Mouse (Mus musculus) liver, adult 2 months (tissue): Measurements from ENCODE around the gene Mycbp2. TPM values are rescaled to one million over a fixed set of nuclear protein-coding genes. Genes with fewer than 3 reads are reported as not detected.

Experiments used
- DNase-seq: peaks from one replicate; pipeline ENCODE4 v3.0.0-alpha.2; 2011; ENCODE audit warnings: low read depth, low spot score; ENCODE audit errors: extremely low read depth
- H3K27ac ChIP-seq: fragments of 200-500 bp; replicated peaks from 2 replicates; pipeline ENCODE4 v1.5.1; 2012; ENCODE audit warnings: low read depth, mild to moderate bottlenecking, control low read depth, inconsistent platforms, low read length; ENCODE audit not compliant: insufficient read depth
- H3K27me3 ChIP-seq: fragments of 200-500 bp; 2 replicates; pipeline ENCODE4 v1.6.1; 2012; ENCODE audit warnings: mild to moderate bottlenecking, moderate library complexity, low read length, inconsistent platforms; ENCODE audit not compliant: control insufficient read depth, insufficient read depth
- H3K36me3 ChIP-seq: fragments of 200-500 bp; 2 replicates; pipeline ENCODE4 v1.6.1; 2012; ENCODE audit warnings: low read length, inconsistent platforms; ENCODE audit not compliant: control insufficient read depth, insufficient read depth
- H3K4me1 ChIP-seq: fragments of 200-500 bp; 2 replicates; pipeline ENCODE4 v1.6.1; 2011; ENCODE audit warnings: low read length; ENCODE audit not compliant: control insufficient read depth, insufficient read depth
- H3K4me3 ChIP-seq: fragments of 200-500 bp; 2 replicates; pipeline ENCODE4 v1.5.1; 2011; ENCODE audit warnings: low read depth, mild to moderate bottlenecking, control low read depth, low read length, moderate library complexity; ENCODE audit not compliant: insufficient read depth
- H3K79me2 ChIP-seq: fragments of 200-500 bp; 2 replicates; pipeline ENCODE4 v1.6.1; 2012; ENCODE audit warnings: inconsistent platforms, mild to moderate bottlenecking, low read length, moderate library complexity; ENCODE audit not compliant: control insufficient read depth, insufficient read depth
- H3K9ac ChIP-seq: fragments of 200-500 bp; 2 replicates; pipeline ENCODE4 v1.6.1; 2012; ENCODE audit warnings: low read depth, mild to moderate bottlenecking, control low read depth, inconsistent platforms, low read length
- CTCF ChIP-seq: fragments of 200-500 bp; IDR thresholded peaks from 2 replicates; pipeline ENCODE4 v1.5.1; 2011; ENCODE audit warnings: low read depth, low read length, control low read depth
- POLR2A ChIP-seq: fragments of 200-500 bp; IDR thresholded peaks from 2 replicates; pipeline ENCODE4 v1.6.1; 2011; ENCODE audit warnings: low read length, control low read depth; ENCODE audit not compliant: insufficient read depth; ENCODE audit errors: extremely low read depth
- WGBS: fragments of 180-500 bp; shearing (Covaris S2); methylation state at CpG from one replicate; pipeline ENCODE4 v1.1.7; 2018; 5-methylcytosine and 5-hydroxymethylcytosine counted together
- polyA plus RNA-seq: library from polyadenylated mRNA; depleted of rRNA; stranded (reverse); fragments of >200 nt; gene quantifications from 2 replicates; pipeline ENCODE4 v1.2.3, GENCODE M21; 2012
- total RNA-seq: library from RNA; depleted of rRNA; stranded (reverse); fragments of >200 nt; gene quantifications from 2 replicates; pipeline ENCODE4 v1.2.3, GENCODE M21; 2014

Mycbp2 gene
- total and polyA plus RNA-seq, 2 experiments = 5.2 to 14.0 TPM

DNA sequence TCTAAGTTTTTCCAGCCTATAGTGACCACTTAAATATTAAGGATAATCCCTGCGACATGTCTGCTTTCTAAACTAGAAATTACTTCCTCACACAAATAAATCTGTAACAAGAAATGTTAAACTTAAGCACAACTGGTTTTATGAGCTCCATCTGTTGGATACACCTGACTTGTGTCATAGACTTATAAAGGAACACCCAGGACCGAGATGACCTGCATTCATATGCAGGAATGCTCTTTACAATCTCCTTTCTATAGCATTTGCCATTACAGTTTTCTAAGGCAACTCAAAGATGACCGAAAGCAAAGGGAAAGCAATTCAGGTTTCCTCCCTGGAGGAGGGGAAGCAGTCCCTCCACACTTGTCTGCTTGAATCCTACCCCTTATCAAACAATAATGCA is 253.4 kb downstream of the Mycbp2 start:
- Histone ChIP-seq H3K9ac (no peak overlapping the region), H3K4me1 (peaks cover 8% of the 10 kb centered on the region), H3K4me3 (no peak overlapping the region), H3K79me2 (peaks cover 44% of the 10 kb centered on the region; the same call in 1 of the 2 replicates), H3K27ac (no peak overlapping the region), H3K27me3 (no peaks in the 10 kb centered on the region), H3K36me3 (peaks cover 33% of the 10 kb centered on the region)
- TF ChIP-seq CTCF (no peak), POLR2A (no peak)
- WGBS = 91% methylated on average over 3 of the region's 3 CpGs
- no peak for DNase-seq

DNA sequence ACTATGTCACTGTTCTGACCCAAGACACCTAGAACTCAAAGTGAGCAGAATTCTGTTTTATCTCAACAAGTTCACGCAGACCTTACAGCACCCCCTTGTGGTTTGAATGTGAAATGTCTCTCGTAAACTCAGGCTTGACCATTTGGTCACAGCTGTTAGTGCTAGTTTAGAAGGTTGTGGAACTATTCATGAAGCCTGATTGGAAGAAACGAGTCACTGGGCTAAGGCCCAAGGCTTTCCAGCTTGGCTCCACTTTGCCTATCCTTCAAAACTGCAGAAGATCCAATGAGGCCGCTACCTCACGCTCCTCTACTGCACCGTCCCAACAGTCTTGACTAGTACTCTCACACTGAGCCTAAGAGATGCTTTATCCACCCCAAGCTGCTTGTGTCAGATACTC is 258.0 kb downstream of the Mycbp2 start:
- H3K27ac ChIP-seq = no peak overlapping the region
- H3K79me2 ChIP-seq = peaks cover 31% of the 10 kb centered on the region; the same call in 1 of the 2 replicates
- H3K36me3 ChIP-seq = peaks cover 46% of the 10 kb centered on the region
- no peak overlapping the region for H3K4me3 ChIP-seq
- H3K27me3 ChIP-seq = no peaks in the 10 kb centered on the region
- H3K9ac ChIP-seq = no peak overlapping the region
- 59% methylated on average over 6 of the region's 6 CpGs for WGBS
- TF ChIP-seq CTCF (peak; percentile 26), POLR2A (no peak)
- H3K4me1 ChIP-seq = no peaks in the 10 kb centered on the region; the same call in 1 of the 2 replicates
- DNase-seq = peak; percentile 69

DNA sequence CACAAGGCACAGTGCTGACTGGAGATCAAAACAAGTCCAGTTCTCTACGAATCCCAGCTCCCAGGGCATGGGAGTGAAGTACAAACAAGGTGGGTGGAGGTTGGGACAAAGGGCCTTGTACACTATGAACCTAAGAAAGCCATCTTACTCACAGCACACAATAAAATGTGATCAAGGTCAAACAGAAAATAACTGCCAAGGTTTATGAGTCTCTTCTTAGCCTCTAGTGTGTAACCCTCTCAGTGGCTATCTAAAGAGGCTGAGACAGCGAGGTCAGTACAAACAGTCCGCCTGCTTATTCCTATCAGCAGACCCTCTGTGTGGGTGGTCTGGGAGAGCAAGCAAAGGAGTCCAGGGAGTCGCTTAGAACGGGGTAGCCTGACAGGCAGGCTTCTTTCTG is 258.8 kb downstream of the Mycbp2 start:
- WGBS = 66% methylated on average over 5 of the region's 5 CpGs
- H3K79me2 ChIP-seq = peaks cover 25% of the 10 kb centered on the region; the same call in 1 of the 2 replicates
- H3K4me1 ChIP-seq = peaks cover 2% of the 10 kb centered on the region
- H3K27me3 ChIP-seq = no peaks in the 10 kb centered on the region
- no peak overlapping the region for H3K27ac ChIP-seq
- H3K36me3 ChIP-seq = peaks cover 45% of the 10 kb centered on the region
- no peak overlapping the region for H3K4me3 ChIP-seq
- no peak for TF ChIP-seq CTCF
- no peak for TF ChIP-seq POLR2A
- DNase-seq = no peak
- H3K9ac ChIP-seq = no peak overlapping the region

DNA sequence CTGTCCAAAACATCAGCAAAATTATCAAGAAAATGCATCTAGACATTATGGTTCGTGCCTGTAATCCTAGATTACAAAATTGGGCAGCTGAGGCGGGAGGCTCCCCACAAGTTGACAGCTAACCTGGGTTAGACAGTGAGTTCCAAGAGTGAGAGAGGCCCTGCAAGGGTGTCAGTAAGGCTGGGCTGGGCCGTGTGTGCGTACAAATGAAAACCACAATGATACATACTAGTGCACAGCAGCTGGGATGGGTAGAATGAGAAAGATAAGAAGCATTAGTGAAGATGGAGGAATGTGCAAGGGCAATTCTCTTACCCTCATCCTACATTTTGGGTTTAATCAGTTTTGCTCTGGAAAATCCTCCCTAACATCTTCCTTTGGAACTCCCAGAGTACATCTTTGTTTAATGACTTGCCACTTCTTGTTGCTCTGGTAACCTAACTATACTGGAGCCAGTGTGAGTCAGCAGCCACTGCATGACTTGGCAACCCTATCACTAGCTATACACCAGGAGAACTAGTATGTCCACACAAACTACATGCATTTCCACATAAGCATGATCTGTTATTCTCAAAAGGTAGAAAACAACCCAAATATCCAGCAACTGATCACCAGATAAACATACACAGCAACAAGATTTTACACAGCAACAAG is 259.8 kb downstream of the Mycbp2 start:
- DNase-seq = no peak
- no peaks in the 10 kb centered on the region for H3K27me3 ChIP-seq
- H3K4me3 ChIP-seq = no peak overlapping the region
- 88% methylated on average over 4 of the region's 4 CpGs for WGBS
- peaks cover 4% of the 10 kb centered on the region for H3K4me1 ChIP-seq
- H3K79me2 ChIP-seq = peaks cover 19% of the 10 kb centered on the region; the same call in 1 of the 2 replicates
- peaks cover 42% of the 10 kb centered on the region for H3K36me3 ChIP-seq
- no peak overlapping the region for H3K9ac ChIP-seq
- H3K27ac ChIP-seq = no peak overlapping the region
- TF ChIP-seq POLR2A (no peak), CTCF (no peak)

DNA sequence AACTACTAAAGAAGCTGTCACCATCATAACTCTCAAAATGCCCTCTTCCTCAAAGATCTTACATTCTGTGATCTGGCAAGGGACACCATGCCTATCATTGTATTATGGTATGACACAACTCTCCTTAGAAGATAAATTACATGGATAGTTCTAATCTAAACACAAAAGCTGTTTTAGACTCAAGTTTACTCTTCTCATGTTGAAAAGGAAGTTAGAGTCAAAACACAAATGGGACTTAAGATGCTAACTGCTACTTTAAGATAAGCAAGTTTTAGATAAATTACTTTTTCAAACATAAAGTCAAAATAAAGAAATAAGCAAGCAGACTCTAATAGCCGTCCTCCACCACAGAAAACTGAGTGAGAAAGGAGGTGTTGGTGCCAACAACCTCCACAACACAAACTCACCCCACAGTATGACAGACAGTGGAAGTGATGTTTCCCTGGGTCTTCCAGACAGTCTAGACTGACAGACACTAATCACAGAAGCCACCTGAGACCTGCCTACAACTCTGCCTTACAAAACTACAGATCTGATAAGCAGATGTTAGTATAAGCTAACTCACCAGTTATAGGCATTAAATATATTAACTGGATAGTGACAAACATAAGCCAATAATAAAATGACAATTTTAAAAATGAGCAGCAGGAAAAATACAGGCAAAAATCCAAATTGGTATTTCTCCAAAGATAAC is 260.6 kb downstream of the Mycbp2 start:
- Histone ChIP-seq H3K9ac (no peak overlapping the region), H3K36me3 (peaks cover 39% of the 10 kb centered on the region), H3K4me1 (peaks cover 4% of the 10 kb centered on the region; the same call in 1 of the 2 replicates), H3K27ac (no peak overlapping the region), H3K4me3 (no peak overlapping the region), H3K27me3 (no peaks in the 10 kb centered on the region), H3K79me2 (peaks cover 11% of the 10 kb centered on the region; the same call in 1 of the 2 replicates)
- DNase-seq = no peak
- no peak for TF ChIP-seq POLR2A
- TF ChIP-seq CTCF = no peak
- 69% methylated on average over 1 of the region's 1 CpGs for WGBS
